Mouse (Mus musculus): ENCODE results near the gene Tbx2.

DNA sequence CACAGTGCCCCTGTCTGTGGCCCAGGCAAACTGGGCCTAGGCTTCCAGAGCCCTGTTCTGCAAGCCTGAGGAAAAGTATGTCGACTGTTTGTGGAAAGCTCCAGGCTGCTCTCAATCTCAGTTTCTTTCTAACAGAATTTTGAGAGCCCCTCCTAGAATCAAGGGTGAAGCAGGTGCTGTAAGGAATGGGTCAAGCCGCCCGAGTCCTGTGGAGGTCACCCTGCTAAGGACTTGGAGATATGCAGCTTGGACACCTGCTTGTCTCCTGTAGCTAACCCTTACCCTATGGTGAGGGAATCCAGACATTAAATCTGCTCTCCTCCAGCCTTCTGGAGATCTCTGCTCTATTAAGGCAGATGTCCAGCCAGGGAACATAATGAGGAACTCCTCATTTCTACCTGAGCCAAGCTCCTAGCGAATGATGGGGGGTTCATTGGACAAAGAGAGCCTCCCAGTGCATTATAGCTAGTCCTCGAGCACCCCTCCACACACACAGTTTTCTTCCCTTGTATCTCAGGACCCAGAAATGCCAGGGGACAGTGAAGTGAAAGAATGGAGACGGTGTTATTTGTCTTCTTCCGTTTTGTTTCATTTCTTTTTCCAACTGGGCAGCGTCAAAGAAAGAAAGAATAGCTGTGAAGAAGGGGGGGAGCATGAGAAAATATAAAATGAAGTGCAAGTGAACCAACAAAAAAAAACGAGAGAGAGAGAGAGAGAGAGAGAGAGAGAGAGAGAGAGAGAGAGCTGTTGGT, 2.8 kb downstream of the Tbx2 start:
- no peak for TF ChIP-seq CTCF (IDR thresholded peaks at IDR 0.05; ENCODE audit: borderline replicate concordance, control insufficient read depth, extremely low read depth, insufficient read depth, low read length, poor library complexity)
- TF ChIP-seq POLR2A (IDR thresholded peaks at IDR 0.05; ENCODE audit: control insufficient read depth, extremely low read depth, insufficient read depth, low read length, poor library complexity) = no peak

Measured in thymus, adult 2 months (tissue).